Mouse (Mus musculus) kidney, adult 8-10 months (tissue): Measurements from ENCODE around the gene Cox5a.

Experiments
- DNase-seq, 2 experiments: peaks; one replicate each; pipeline ENCODE4 v3.0.0; 2022

Gene Cox5a

GRCm38 (mm10) chr9:57526435-57526834 is 5.4 kb downstream of the Cox5a start:
- DNase-seq: no peak

GRCm38 (mm10) chr9:57531946-57532345 is 10.9 kb downstream of the Cox5a start:
- DNase-seq: no peak

GRCm38 (mm10) chr9:57536362-57536761 is 15.3 kb downstream of the Cox5a start:
- DNase-seq: no peak

- peak; percentile 90 to 91 for DNase-seq
These were observed 16.1 kb downstream of the Cox5a start, which contains the start of gene Fam219b for GRCm38 (mm10) chr9:57537044-57537727. TSS of gene Fam219b (plus strand) at chr9:57537528.

GRCm38 (mm10) chr9:57537728-57538181 is 16.7 kb downstream of the Cox5a start:
- no peak for DNase-seq

GRCm38 (mm10) chr9:57539550-57539949 is 18.5 kb downstream of the Cox5a start:
- DNase-seq: no peak

GRCm38 (mm10) chr9:57541312-57541711 is 20.2 kb downstream of the Cox5a start:
- DNase-seq: peak in 1 of 2 experiments; percentile 45

GRCm38 (mm10) chr9:57543951-57544350 is 22.9 kb downstream of the Cox5a start:
- no peak for DNase-seq

- DNase-seq: peak in 1 of 2 experiments; percentile 39
These were observed 26.2 kb downstream of the Cox5a start for GRCm38 (mm10) chr9:57547287-57547686.

GRCm38 (mm10) chr9:57547869-57548268 is 26.8 kb downstream of the Cox5a start:
- no peak for DNase-seq

GRCm38 (mm10) chr9:57549186-57549585 is 28.1 kb downstream of the Cox5a start:
- DNase-seq: no peak

GRCm38 (mm10) chr9:57550126-57550862 is 29.2 kb downstream of the Cox5a start:
- peak; percentile 73 to 76 for DNase-seq

- peak; percentile 54 to 71 for DNase-seq
These were observed 31.2 kb downstream of the Cox5a start, which contains the start of gene Mpi for GRCm38 (mm10) chr9:57552139-57552887. TSS of gene Mpi (minus strand) at chr9:57552763.

- DNase-seq: no peak
These were observed 32.0 kb downstream of the Cox5a start for GRCm38 (mm10) chr9:57553119-57553518.

GRCm38 (mm10) chr9:57554753-57555152 is 33.7 kb downstream of the Cox5a start:
- no peak for DNase-seq

GRCm38 (mm10) chr9:57557215-57557614 is 36.1 kb downstream of the Cox5a start:
- DNase-seq: no peak

GRCm38 (mm10) chr9:57558625-57559024 is 37.6 kb downstream of the Cox5a start:
- no peak for DNase-seq

- no peak for DNase-seq
These were observed 38.5 kb downstream of the Cox5a start for GRCm38 (mm10) chr9:57559568-57559967.

- DNase-seq: no peak
These were observed 39.2 kb downstream of the Cox5a start for GRCm38 (mm10) chr9:57560263-57560662.

- peak; percentile 94 to 96 for DNase-seq
These were observed 40.0 kb downstream of the Cox5a start, which contains the start of gene Scamp2 for GRCm38 (mm10) chr9:57560861-57561710. TSS of gene Scamp2 (plus strand) at chr9:57560943.

GRCm38 (mm10) chr9:57561711-57562099 is 40.6 kb downstream of the Cox5a start:
- DNase-seq: peak; percentile 74 to 81

GRCm38 (mm10) chr9:57562896-57563372 is 41.9 kb downstream of the Cox5a start:
- peak; percentile 53 to 68 for DNase-seq
